Mouse (Mus musculus): ENCODE data around the gene Rere.

The Rere gene

GRCm38 (mm10) chr4:150559514-150559913 is 278.1 kb downstream of the Rere start:
- DNase-seq, result no peak

GRCm38 (mm10) chr4:150563281-150563680 is 281.8 kb downstream of the Rere start:
- no peak for DNase-seq

- DNase-seq, result no peak
These were observed 284.7 kb downstream of the Rere start for GRCm38 (mm10) chr4:150566193-150566592.

- DNase-seq, result no peak
These were observed 287.1 kb downstream of the Rere start for GRCm38 (mm10) chr4:150568318-150569134.

GRCm38 (mm10) chr4:150569135-150569833 is 287.8 kb downstream of the Rere start:
- DNase-seq, result peak; percentile 69

- DNase-seq, result no peak
These were observed 288.6 kb downstream of the Rere start for GRCm38 (mm10) chr4:150569834-150570571.

- DNase-seq, result no peak
These were observed 289.3 kb downstream of the Rere start for GRCm38 (mm10) chr4:150570793-150571192.

- DNase-seq, result no peak
These were observed 290.8 kb downstream of the Rere start for GRCm38 (mm10) chr4:150572104-150572691.

- DNase-seq, result no peak
These were observed 291.5 kb downstream of the Rere start for GRCm38 (mm10) chr4:150572938-150573337.

- DNase-seq, result no peak
These were observed 294.1 kb downstream of the Rere start for GRCm38 (mm10) chr4:150575363-150576092.

GRCm38 (mm10) chr4:150576339-150576738 is 294.9 kb downstream of the Rere start:
- DNase-seq, result no peak

GRCm38 (mm10) chr4:150578021-150578420 is 296.6 kb downstream of the Rere start:
- no peak for DNase-seq

GRCm38 (mm10) chr4:150581931-150582723 is 300.7 kb downstream of the Rere start:
- no peak for DNase-seq

- DNase-seq, result peak; percentile 48
These were observed 301.7 kb downstream of the Rere start for GRCm38 (mm10) chr4:150582966-150583776.

GRCm38 (mm10) chr4:150583777-150584135 is 302.3 kb downstream of the Rere start:
- no peak for DNase-seq

GRCm38 (mm10) chr4:150585800-150586199 is 304.4 kb downstream of the Rere start:
- DNase-seq, result no peak

GRCm38 (mm10) chr4:150586275-150586674 is 304.8 kb downstream of the Rere start:
- DNase-seq, result no peak

GRCm38 (mm10) chr4:150587597-150588299 is 306.3 kb downstream of the Rere start:
- DNase-seq, result no peak

GRCm38 (mm10) chr4:150588300-150588621 is 306.8 kb downstream of the Rere start:
- DNase-seq, result no peak

- no peak for DNase-seq
These were observed 309.3 kb downstream of the Rere start for GRCm38 (mm10) chr4:150590621-150591282.
